Mouse (Mus musculus) intestine, embryonic 15.5 days (tissue): ENCODE data around the gene Pde7b. TPM values are rescaled to one million over a fixed set of nuclear protein-coding genes. Genes with fewer than 3 reads are reported as not detected.

Source experiments
- ATAC-seq: fragments of 200-750 bp; cut with Nextera tagmentation; 2 replicates; pipeline ENCODE4 v1.8.0; 2017; ENCODE audit warnings: moderate TSS enrichment, moderate library complexity
- H3K27ac ChIP-seq: fragments of 300-500 bp; sonication (generic); 2 replicates; pipeline ENCODE4 v1.5.1; 2015; ENCODE audit warnings: mild to moderate bottlenecking, inconsistent platforms
- H3K27me3 ChIP-seq: fragments of 300-500 bp; sonication (generic); replicated peaks from 2 replicates; pipeline ENCODE4 v1.6.1; 2015; ENCODE audit warnings: inconsistent platforms
- H3K36me3 ChIP-seq: fragments of 300-500 bp; sonication (generic); 2 replicates; pipeline ENCODE4 v1.6.1; 2015; ENCODE audit warnings: inconsistent platforms
- H3K4me1 ChIP-seq: fragments of 300-500 bp; sonication (generic); replicated peaks from 2 replicates; pipeline ENCODE4 v1.6.1; 2015; ENCODE audit warnings: inconsistent platforms
- H3K4me2 ChIP-seq: fragments of 300-500 bp; sonication (generic); replicated peaks from 2 replicates; pipeline ENCODE4 v1.6.1; 2015; ENCODE audit warnings: mild to moderate bottlenecking, inconsistent platforms
- H3K4me3 ChIP-seq: fragments of 300-500 bp; sonication (generic); replicated peaks from 2 replicates; pipeline ENCODE4 v1.5.1; 2015; ENCODE audit warnings: inconsistent platforms
- H3K9ac ChIP-seq: fragments of 300-500 bp; sonication (generic); 2 replicates; pipeline ENCODE4 v1.6.1; 2015; ENCODE audit warnings: inconsistent platforms
- H3K9me3 ChIP-seq: fragments of 300-500 bp; sonication (generic); 2 replicates; pipeline ENCODE4 v1.6.1; 2016; ENCODE audit warnings: inconsistent platforms
- WGBS: fragments of 180-500 bp; shearing (Covaris S2); methylation state at CpG from one replicate; pipeline ENCODE4 v1.1.7; 2015; 5-methylcytosine and 5-hydroxymethylcytosine counted together
- polyA plus RNA-seq: library from polyadenylated mRNA; unstranded; fragments of >200 nt; fragmentation: Nextera tagmentation; extraction: Ambion mirVana; gene quantifications from 2 replicates; pipeline ENCODE4 v1.2.1, GENCODE M21; 2015

The Pde7b gene
- 2.9 and 3.2 TPM in 2 replicates for polyA plus RNA-seq

DNA sequence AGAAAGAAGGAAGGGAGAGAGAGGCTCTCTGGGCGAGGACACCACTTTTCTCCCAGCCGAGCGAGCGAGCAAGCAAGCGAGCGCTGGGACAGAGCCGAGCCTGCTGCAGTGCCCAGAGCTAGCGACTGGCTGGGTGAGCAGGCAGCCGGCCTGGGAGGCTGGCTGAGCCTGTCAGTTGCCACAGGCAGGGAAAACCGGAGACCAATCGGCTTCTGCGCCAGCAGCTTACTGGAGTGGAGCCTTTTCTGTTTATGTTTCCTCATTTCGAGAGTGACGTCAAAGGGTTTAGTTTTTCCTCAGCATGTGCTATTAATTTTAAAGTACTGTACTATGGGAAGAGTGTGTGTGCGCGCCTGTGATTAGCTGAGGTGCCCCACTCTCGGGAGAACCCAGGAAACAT lies at the start of gene Pde7b:
Pde7b (minus strand) TSS at position 173 of the 400 bp plus-strand sequence.
- Histone ChIP-seq H3K4me2 (peak within 1 kb of the TSS; percentile 65), H3K36me3 (no peaks in the 10 kb centered on the region), H3K4me1 (peaks cover 10% of the 10 kb centered on the region; the same call in 1 of the 2 replicates), H3K4me3 (peak within 1 kb of the TSS; percentile 33), H3K9me3 (no peaks in the 10 kb centered on the region), H3K27ac (no peak within 1 kb of the TSS; the same call in 1 of the 2 replicates), H3K27me3 (no peaks in the 10 kb centered on the region), H3K9ac (peak within 1 kb of the TSS; percentile 41)
- 7% methylated on average over 17 of the region's 17 CpGs for WGBS
- ATAC-seq = peak; percentile 86

DNA sequence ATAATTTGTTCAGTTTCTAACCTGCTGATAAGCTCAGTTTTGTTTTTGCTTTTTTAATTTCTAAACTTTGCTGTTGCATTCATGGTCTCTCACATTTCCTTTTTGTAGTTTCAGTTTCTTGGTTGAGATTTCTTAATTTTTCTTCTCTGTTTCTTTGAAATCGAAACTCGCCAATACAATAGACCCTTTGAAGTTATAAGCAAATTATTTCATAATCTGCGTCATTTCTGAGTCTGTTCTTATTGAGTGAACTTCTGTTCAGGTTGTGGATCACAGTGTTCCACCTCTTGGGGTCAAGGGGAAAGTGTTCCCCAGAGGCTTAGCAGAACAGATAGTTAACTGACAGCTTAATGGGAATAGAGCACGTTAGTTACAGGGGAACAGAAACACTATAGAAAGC lies 47.2 kb upstream of the Pde7b start:
- no peak for ATAC-seq
- Histone ChIP-seq H3K9ac (no peak overlapping the region), H3K36me3 (no peaks in the 10 kb centered on the region), H3K4me1 (no peaks in the 10 kb centered on the region), H3K4me2 (no peak overlapping the region), H3K27me3 (no peaks in the 10 kb centered on the region), H3K9me3 (no peaks in the 10 kb centered on the region), H3K4me3 (no peak overlapping the region), H3K27ac (no peak overlapping the region)
- 69% methylated on average over 4 of the region's 4 CpGs for WGBS

DNA sequence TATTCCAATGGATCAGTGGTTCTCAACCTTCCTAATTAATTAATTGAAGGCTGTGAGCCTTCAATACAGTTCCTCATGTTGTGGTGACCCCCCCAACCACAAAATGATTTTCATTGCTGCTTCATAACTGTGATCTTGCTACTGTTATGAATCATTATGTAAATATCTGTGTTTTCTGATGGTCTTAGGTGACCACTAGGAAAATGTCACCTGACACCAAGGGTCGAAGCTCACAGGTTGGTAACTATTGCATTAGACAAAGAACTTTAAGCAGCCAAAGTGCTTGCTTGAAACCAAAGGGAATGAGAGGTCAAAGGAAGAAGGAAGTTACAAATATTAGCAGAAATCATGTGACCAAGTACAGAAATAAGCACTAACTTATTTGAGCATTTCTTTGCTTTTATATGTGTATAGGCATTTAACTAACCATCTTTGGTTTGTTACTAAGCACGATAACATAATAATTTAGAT lies 45.6 kb upstream of the Pde7b start:
- no peaks in the 10 kb centered on the region for H3K4me1 ChIP-seq
- no peak overlapping the region for H3K4me2 ChIP-seq
- ATAC-seq = no peak
- H3K36me3 ChIP-seq = no peaks in the 10 kb centered on the region
- H3K27me3 ChIP-seq = no peaks in the 10 kb centered on the region
- WGBS = 85% methylated on average over 2 of the region's 2 CpGs
- no peaks in the 10 kb centered on the region for H3K9me3 ChIP-seq
- no peak overlapping the region for H3K4me3 ChIP-seq
- H3K27ac ChIP-seq = no peak overlapping the region
- H3K9ac ChIP-seq = no peak overlapping the region

DNA sequence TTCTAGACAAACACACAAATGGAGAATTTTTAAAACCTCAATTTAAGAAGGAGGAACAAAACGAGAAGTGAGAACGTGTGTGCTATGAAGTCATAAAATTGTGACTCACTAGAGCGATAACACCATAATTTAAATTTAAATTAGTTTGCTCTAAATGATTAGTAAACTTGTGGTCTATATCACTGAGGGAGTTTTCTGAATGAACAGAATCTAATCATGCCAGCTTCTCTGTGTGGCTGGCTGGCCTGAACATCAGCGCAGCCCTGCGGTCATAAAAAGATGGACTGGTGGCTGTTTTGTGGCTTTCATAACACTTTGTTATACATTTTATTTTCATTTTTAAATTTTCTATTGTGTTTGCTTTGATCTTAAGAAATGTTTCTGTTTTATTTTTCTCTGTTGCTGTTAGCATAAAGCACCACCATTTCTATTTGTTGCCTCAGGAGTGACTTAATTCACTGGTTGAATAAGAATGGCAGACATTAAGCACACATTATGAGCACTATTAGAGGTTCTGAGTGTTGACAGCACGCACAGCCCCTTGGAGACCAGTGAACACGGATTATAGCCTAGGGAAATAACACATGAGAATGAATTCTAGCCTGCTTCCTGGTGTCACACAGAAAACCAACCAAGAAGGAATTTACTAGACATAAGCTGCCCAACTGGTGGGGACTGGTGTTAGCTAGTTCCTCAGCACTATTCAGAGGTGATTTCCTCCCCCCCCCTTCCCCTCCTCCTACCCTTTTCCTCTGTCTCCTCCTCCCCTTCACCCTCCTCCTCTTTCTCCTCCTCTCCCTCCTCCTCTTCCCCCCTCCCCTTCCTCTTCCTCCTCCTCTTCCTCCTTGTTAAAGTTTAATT lies 44.9 kb upstream of the Pde7b start:
- H3K4me3 ChIP-seq = no peak overlapping the region
- no peak overlapping the region for H3K27ac ChIP-seq
- H3K4me1 ChIP-seq = no peaks in the 10 kb centered on the region
- no peaks in the 10 kb centered on the region for H3K9me3 ChIP-seq
- no peaks in the 10 kb centered on the region for H3K27me3 ChIP-seq
- no peak overlapping the region for H3K9ac ChIP-seq
- no peak overlapping the region for H3K4me2 ChIP-seq
- WGBS = 78% methylated on average over 7 of the region's 7 CpGs
- H3K36me3 ChIP-seq = no peaks in the 10 kb centered on the region
- no peak for ATAC-seq

DNA sequence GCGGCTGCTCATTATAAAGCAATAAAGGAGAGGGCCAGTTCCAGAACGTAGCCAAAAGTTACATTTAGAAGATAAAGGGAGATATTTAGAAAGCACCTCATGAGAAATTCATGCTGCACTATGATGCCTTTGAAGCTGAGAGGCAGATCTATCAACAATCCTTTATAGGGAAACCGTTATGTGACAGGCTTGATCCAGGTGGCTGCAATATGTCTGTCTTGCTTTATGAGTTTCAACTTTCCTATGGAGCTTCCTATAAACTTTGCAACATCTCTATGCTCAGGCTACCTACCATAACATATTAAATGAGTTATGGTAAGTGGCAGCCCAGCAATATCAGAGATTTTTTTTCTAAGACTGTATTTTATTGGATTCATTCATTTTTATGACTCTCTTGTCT lies 39.5 kb upstream of the Pde7b start:
- Histone ChIP-seq H3K27me3 (no peaks in the 10 kb centered on the region), H3K9ac (no peak overlapping the region), H3K36me3 (no peaks in the 10 kb centered on the region), H3K4me3 (no peak overlapping the region), H3K4me2 (no peak overlapping the region), H3K9me3 (no peaks in the 10 kb centered on the region), H3K4me1 (no peaks in the 10 kb centered on the region), H3K27ac (no peak overlapping the region)
- ATAC-seq = no peak
- 56% methylated on average over 3 of the region's 3 CpGs for WGBS

DNA sequence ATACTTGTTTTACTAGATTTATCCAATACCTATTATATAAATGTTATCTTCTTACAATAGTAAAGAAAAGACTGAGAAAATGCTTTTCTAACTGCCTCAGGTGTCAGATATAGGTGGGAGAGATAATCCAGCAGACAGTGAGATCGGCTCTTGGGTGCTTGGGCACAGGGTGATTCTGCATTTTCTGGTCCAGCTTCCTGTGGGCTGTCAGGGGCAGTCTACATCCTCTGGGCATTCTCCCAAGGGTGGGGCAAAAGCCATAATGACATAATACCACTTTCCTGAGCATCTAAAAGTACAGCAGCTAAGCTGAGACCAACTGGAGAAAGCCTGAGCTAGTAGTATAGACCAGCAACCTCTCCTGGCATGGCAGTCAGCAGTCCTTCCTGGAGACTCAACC lies 34.1 kb upstream of the Pde7b start:
- H3K27ac ChIP-seq = no peak overlapping the region
- no peak for ATAC-seq
- H3K9ac ChIP-seq = no peak overlapping the region
- H3K9me3 ChIP-seq = no peaks in the 10 kb centered on the region
- H3K4me3 ChIP-seq = no peak overlapping the region
- H3K4me1 ChIP-seq = no peaks in the 10 kb centered on the region
- no peak overlapping the region for H3K4me2 ChIP-seq
- 93% methylated on average over 1 of the region's 1 CpGs for WGBS
- H3K36me3 ChIP-seq = no peaks in the 10 kb centered on the region
- no peaks in the 10 kb centered on the region for H3K27me3 ChIP-seq

DNA sequence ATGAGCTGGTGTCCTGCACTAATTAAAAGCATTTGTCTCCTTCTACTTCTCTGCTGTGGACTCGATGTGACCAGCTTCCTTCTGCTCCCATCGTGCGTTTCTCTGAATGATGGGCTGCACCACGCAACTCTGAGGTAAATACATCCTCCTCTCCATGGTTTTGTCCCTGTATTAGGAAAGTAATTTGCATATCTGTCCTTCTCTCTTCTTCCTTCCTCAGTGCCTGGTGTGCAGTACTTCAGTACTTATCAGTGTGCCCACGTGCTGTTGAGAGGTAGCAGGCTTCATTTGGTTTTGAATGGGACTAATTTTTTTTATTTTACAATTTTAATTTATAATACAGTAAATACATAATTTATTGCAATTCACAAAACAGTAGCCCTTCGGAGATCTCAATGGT lies 33.4 kb upstream of the Pde7b start:
- Histone ChIP-seq H3K9me3 (no peaks in the 10 kb centered on the region), H3K27me3 (no peaks in the 10 kb centered on the region), H3K27ac (no peak overlapping the region), H3K9ac (no peak overlapping the region), H3K4me2 (no peak overlapping the region), H3K36me3 (no peaks in the 10 kb centered on the region), H3K4me1 (no peaks in the 10 kb centered on the region), H3K4me3 (no peak overlapping the region)
- 84% methylated on average over 6 of the region's 6 CpGs for WGBS
- no peak for ATAC-seq

DNA sequence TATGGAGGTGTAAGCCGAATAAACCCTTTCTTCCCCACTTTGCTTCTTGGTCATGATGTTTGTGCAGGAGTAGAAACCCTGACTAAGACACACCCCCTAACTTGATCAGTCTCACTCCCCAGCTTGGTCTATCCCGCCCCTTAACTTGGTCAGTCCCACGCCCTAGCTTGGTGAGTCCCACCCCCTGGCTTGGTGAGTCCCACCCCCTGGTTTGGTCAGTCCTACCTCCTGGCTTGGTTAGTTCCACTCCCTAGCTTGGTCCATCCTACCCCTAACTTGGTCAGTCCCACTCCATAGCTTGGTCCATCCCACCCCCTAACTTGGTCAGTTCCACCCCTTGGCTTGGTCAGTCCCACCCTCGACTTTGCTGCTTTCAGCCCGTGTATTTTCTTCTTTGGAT lies 31.3 kb upstream of the Pde7b start:
- ATAC-seq = no peak
- WGBS = 86% methylated on average over 5 of the region's 5 CpGs

DNA sequence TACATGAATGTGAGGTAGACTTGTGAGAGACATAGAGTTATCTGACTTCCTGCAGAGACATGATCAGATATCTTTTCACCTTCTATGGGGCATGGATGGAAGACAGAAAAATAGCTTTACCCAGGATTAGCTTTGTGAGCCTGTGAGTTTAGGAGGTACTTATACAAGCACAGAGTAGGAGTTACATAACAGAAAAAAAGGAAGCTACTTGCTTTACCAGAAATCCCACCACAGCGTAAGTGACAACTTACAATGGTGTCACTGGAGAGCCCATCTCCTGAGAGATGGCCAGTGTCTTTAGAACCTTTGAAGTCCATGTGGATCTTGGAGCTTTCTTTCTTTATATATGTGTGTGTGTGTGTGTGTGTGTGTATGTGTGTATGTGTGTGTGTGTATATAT lies 28.0 kb upstream of the Pde7b start:
- Histone ChIP-seq H3K4me2 (no peak overlapping the region), H3K9me3 (no peaks in the 10 kb centered on the region), H3K4me1 (no peaks in the 10 kb centered on the region), H3K27me3 (no peaks in the 10 kb centered on the region), H3K27ac (no peak overlapping the region), H3K36me3 (no peaks in the 10 kb centered on the region), H3K4me3 (no peak overlapping the region), H3K9ac (no peak overlapping the region)
- 89% methylated on average over 1 of the region's 1 CpGs for WGBS
- no peak for ATAC-seq

More for the DNA sequence above, 31.3 kb upstream of the Pde7b start:
- H3K36me3 ChIP-seq = no peaks in the 10 kb centered on the region
- no peak overlapping the region for H3K4me3 ChIP-seq
- no peak overlapping the region for H3K4me2 ChIP-seq
- H3K9ac ChIP-seq = no peak overlapping the region
- no peak overlapping the region for H3K27ac ChIP-seq
- no peaks in the 10 kb centered on the region for H3K27me3 ChIP-seq
- no peaks in the 10 kb centered on the region for H3K4me1 ChIP-seq
- no peaks in the 10 kb centered on the region for H3K9me3 ChIP-seq

DNA sequence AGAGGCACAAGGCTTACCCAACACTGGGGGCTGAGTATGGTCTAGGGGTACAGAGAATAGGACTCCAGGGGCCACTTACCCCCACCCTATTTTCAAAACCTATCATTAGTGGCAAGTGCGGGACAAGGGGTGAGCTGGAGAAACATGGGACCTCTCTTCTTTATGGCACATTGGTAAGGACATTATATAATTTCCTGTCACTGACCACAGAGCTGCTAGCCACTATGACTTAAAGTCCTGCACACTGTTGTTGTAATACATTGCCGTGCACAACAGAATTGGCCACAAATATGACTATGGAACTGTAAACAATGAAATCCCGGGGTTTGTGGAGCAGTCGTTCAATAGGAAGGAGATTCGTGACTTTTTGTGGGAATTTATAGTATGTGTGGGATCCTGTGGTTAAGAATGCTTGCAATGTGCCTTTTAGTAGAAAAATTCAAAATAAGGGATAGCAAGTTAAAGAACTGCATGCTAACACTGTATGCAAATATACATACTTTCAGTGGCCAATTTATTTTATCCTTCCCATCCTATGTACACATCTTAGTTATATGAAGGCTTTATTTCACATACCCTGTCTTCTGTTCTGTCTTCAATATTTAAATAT lies 25.9 kb upstream of the Pde7b start:
- H3K4me2 ChIP-seq = no peak overlapping the region
- H3K4me3 ChIP-seq = no peak overlapping the region
- no peak overlapping the region for H3K27ac ChIP-seq
- no peaks in the 10 kb centered on the region for H3K27me3 ChIP-seq
- H3K4me1 ChIP-seq = no peaks in the 10 kb centered on the region
- H3K36me3 ChIP-seq = no peaks in the 10 kb centered on the region
- WGBS = 87% methylated on average over 5 of the region's 5 CpGs
- no peak overlapping the region for H3K9ac ChIP-seq
- no peak for ATAC-seq
- H3K9me3 ChIP-seq = no peaks in the 10 kb centered on the region

DNA sequence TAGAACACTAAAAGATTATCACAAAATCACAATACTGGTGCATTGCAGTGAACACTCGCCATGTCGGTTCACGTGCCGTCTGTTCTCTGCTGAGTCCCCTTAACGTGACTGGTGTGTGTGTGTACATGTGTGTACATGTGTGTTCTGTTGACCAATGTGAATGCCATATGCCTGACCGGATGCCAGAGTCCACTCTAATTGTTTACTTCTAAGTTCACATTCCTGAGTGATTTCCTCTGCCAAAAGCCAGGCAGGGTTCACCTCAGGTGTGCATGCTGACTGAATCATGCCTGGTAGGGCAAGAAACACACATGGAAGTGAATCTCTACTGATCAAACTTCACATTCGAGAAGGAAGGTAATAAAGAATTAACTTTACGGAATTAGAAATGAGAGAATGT lies 24.1 kb upstream of the Pde7b start:
- no peak overlapping the region for H3K4me3 ChIP-seq
- no peak for ATAC-seq
- 85% methylated on average over 8 of the region's 8 CpGs for WGBS
- no peaks in the 10 kb centered on the region for H3K4me1 ChIP-seq
- no peak overlapping the region for H3K27ac ChIP-seq
- no peaks in the 10 kb centered on the region for H3K27me3 ChIP-seq
- H3K9me3 ChIP-seq = no peaks in the 10 kb centered on the region
- H3K4me2 ChIP-seq = no peak overlapping the region
- no peaks in the 10 kb centered on the region for H3K36me3 ChIP-seq
- H3K9ac ChIP-seq = no peak overlapping the region

DNA sequence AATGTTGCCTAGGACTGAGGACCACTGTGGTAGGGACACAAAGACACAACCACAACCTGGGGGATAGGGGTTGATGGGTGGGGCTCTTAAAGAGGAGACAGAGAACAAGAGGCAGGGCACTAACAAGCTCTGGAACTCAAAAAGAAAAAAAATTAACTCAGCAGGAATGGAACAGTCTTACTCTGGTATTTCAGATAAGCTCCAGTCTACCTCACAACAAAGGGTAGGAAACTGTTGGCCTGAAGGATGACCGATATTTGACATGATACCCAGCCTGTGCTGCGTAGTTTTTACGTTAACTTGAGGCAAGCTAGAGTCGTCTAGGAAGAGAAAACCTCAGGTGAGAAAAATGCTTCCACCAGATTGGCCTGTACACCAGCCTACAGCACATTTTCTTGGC lies 22.4 kb upstream of the Pde7b start:
- H3K9me3 ChIP-seq = no peaks in the 10 kb centered on the region
- WGBS = 92% methylated on average over 4 of the region's 4 CpGs

DNA sequence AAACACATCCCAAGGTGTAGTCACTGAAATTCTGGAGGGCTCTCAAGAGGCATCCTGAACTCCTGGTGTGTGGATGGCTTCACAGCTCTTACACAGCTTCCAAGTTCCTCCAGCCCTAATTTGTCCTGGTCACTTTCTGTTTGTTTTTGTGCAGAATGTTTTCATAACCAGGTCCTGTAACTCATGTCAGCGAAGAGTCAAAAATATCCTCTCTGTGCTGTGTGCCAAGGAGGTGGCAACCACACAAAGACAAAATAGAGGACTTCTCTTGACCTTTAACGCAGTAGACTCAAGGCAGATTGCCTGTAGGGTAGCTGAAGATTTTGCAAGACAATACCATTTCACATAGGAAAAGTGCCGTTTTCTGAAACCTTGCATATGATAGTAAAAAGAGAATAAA lies 14.9 kb upstream of the Pde7b start:
- Histone ChIP-seq H3K9ac (no peak overlapping the region), H3K4me2 (no peak overlapping the region), H3K27me3 (no peaks in the 10 kb centered on the region), H3K4me1 (no peaks in the 10 kb centered on the region), H3K36me3 (no peaks in the 10 kb centered on the region), H3K4me3 (no peak overlapping the region), H3K27ac (no peak overlapping the region), H3K9me3 (no peaks in the 10 kb centered on the region)
- no peak for ATAC-seq
- 79% methylated on average over 3 of the region's 3 CpGs for WGBS

More for the DNA sequence above, 22.4 kb upstream of the Pde7b start:
- no peak overlapping the region for H3K27ac ChIP-seq
- H3K36me3 ChIP-seq = no peaks in the 10 kb centered on the region
- H3K27me3 ChIP-seq = no peaks in the 10 kb centered on the region
- H3K4me1 ChIP-seq = no peaks in the 10 kb centered on the region
- no peak overlapping the region for H3K9ac ChIP-seq
- H3K4me3 ChIP-seq = no peak overlapping the region
- no peak overlapping the region for H3K4me2 ChIP-seq
- ATAC-seq = no peak
